Mouse (Mus musculus): ENCODE measurements around the gene Zcchc12. TPM values are rescaled to one million over a fixed set of nuclear protein-coding genes. Genes with fewer than 3 reads are reported as not detected.

Zcchc12 gene
- 4.3 TPM for polyA plus RNA-seq (2014; fragmentation: Illumina TruSeq; extraction: RNeasy Lipid Tissue Mini Kit (QIAGEN cat#74804); ENCODE audit: low read depth, low replicate concordance)

GRCm38 (mm10) chrX:36195736-36196525 lies at the start of gene Zcchc12:
TSS of gene Zcchc12 (plus strand) at chrX:36195904.

Other genes starting within 250 kb of the Zcchc12 start
- gene Il13ra1, start 83.8 kb upstream of the Zcchc12 start, polyA plus RNA-seq (2014; fragmentation: Illumina TruSeq; extraction: RNeasy Lipid Tissue Mini Kit (QIAGEN cat#74804); ENCODE audit: low read depth, low replicate concordance): 62.2 TPM
- 6.9 TPM for gene Lonrf3, start 132.4 kb downstream of the Zcchc12 start, polyA plus RNA-seq (2014; fragmentation: Illumina TruSeq; extraction: RNeasy Lipid Tissue Mini Kit (QIAGEN cat#74804); ENCODE audit: low read depth, low replicate concordance)
- not detected for gene Gm6268, start 205.4 kb downstream of the Zcchc12 start, polyA plus RNA-seq (2014; fragmentation: Illumina TruSeq; extraction: RNeasy Lipid Tissue Mini Kit (QIAGEN cat#74804); ENCODE audit: low read depth, low replicate concordance)